Mouse (Mus musculus): ENCODE data around the gene Magi1.

Magi1 gene

GRCm38 (mm10) chr6:93901408-93901807 is 382.3 kb downstream of the Magi1 start:
- DNase-seq (ENCODE audit: low read depth, low spot score) = no peak

- DNase-seq (ENCODE audit: low read depth, low spot score) = no peak
Measured at GRCm38 (mm10) chr6:93897512-93897911, 386.2 kb downstream of the Magi1 start.

- DNase-seq (ENCODE audit: low read depth, low spot score) = no peak
Measured at GRCm38 (mm10) chr6:93895721-93896120, 388.0 kb downstream of the Magi1 start.

- no peak for DNase-seq (ENCODE audit: low read depth, low spot score)
Measured at GRCm38 (mm10) chr6:93893956-93894355, 389.8 kb downstream of the Magi1 start.

GRCm38 (mm10) chr6:93892922-93893321 is 390.8 kb downstream of the Magi1 start:
- no peak for DNase-seq (ENCODE audit: low read depth, low spot score)

GRCm38 (mm10) chr6:93890011-93890410 is 393.7 kb downstream of the Magi1 start:
- DNase-seq (ENCODE audit: low read depth, low spot score) = no peak

GRCm38 (mm10) chr6:93877337-93877736 is 406.4 kb downstream of the Magi1 start:
- no peak for DNase-seq (ENCODE audit: low read depth, low spot score)

- no peak for DNase-seq (ENCODE audit: low read depth, low spot score)
Measured at GRCm38 (mm10) chr6:93874936-93875335, 408.8 kb downstream of the Magi1 start.

GRCm38 (mm10) chr6:93874376-93874775 is 409.3 kb downstream of the Magi1 start:
- DNase-seq (ENCODE audit: low read depth, low spot score) = no peak

GRCm38 (mm10) chr6:93873536-93873935 is 410.2 kb downstream of the Magi1 start:
- DNase-seq (ENCODE audit: low read depth, low spot score) = no peak

GRCm38 (mm10) chr6:93871516-93871915 is 412.2 kb downstream of the Magi1 start:
- DNase-seq (ENCODE audit: low read depth, low spot score) = no peak

- no peak for DNase-seq (ENCODE audit: low read depth, low spot score)
Measured at GRCm38 (mm10) chr6:93870023-93870422, 413.7 kb downstream of the Magi1 start.

- DNase-seq (ENCODE audit: low read depth, low spot score) = no peak
Measured at GRCm38 (mm10) chr6:93862263-93862662, 421.5 kb downstream of the Magi1 start.

- DNase-seq (ENCODE audit: low read depth, low spot score) = no peak
Measured at GRCm38 (mm10) chr6:93856783-93857182, 426.9 kb downstream of the Magi1 start.

GRCm38 (mm10) chr6:93855806-93856641 is 427.7 kb downstream of the Magi1 start:
- no peak for DNase-seq (ENCODE audit: low read depth, low spot score)

GRCm38 (mm10) chr6:93848942-93849790 is 434.6 kb downstream of the Magi1 start:
- DNase-seq (ENCODE audit: low read depth, low spot score) = no peak

- DNase-seq (ENCODE audit: low read depth, low spot score) = no peak
Measured at GRCm38 (mm10) chr6:93845498-93845897, 438.2 kb downstream of the Magi1 start.

- DNase-seq (ENCODE audit: low read depth, low spot score) = no peak
Measured at GRCm38 (mm10) chr6:93845080-93845479, 438.6 kb downstream of the Magi1 start.

GRCm38 (mm10) chr6:93844576-93844975 is 439.1 kb downstream of the Magi1 start:
- DNase-seq (ENCODE audit: low read depth, low spot score) = no peak

GRCm38 (mm10) chr6:93838398-93838797 is 445.3 kb downstream of the Magi1 start:
- DNase-seq (ENCODE audit: low read depth, low spot score) = no peak

- DNase-seq (ENCODE audit: low read depth, low spot score) = no peak
Measured at GRCm38 (mm10) chr6:93836585-93836984, 447.1 kb downstream of the Magi1 start.

- no peak for DNase-seq (ENCODE audit: low read depth, low spot score)
Measured at GRCm38 (mm10) chr6:93835211-93835610, 448.5 kb downstream of the Magi1 start.

GRCm38 (mm10) chr6:93828262-93828661 is 455.5 kb downstream of the Magi1 start:
- no peak for DNase-seq (ENCODE audit: low read depth, low spot score)

Data from CD4-positive, CD25-positive, alpha-beta regulatory T cell, adult 2 months (primary cell).